Comparison of ENCODE assay signal across 7 mouse cellular contexts in genomic region chr17:72836158-72837115, GRCm38 (mm10). TPM values are rescaled to one million over a fixed set of nuclear protein-coding genes. Genes with fewer than 3 reads are reported as not detected.
DNase-seq lines count a peak whose midpoint lies in the region; ATAC-seq and TF ChIP-seq lines count a peak whose summit lies in the region.

TSS of gene Ypel5 (plus strand) at chr17:72836453.

- peak within 1 kb of the TSS; percentile 88 for H3K4me3 ChIP-seq in embryonic facial prominence, embryonic 10.5 days
- H3K4me3 ChIP-seq in intestine, postnatal 0 days (ENCODE audit: low read depth, low read length) = peak within 1 kb of the TSS; percentile 96
- H3K4me3 ChIP-seq in midbrain, embryonic 12.5 days = peak within 1 kb of the TSS; percentile 94
- H3K4me3 ChIP-seq in small intestine, adult 2 months (ENCODE audit: low read depth, low read length) = peak within 1 kb of the TSS; percentile 93

- intact Hi-C loops in left cerebral cortex, postnatal 4 days (cut with DNase I) = no loop called here

- H3K36me3 ChIP-seq in embryonic facial prominence, embryonic 10.5 days (replicated peaks) = no peaks in the 10 kb centered on the region
- H3K36me3 ChIP-seq in intestine, postnatal 0 days (ENCODE audit: control insufficient read depth, insufficient read depth) = no peaks in the 10 kb centered on the region
- H3K36me3 ChIP-seq in midbrain, embryonic 12.5 days = no peaks in the 10 kb centered on the region
- H3K36me3 ChIP-seq in small intestine, adult 2 months (ENCODE audit: control insufficient read depth, insufficient read depth, low read length) = peaks cover 3% of the 10 kb centered on the region; the same call in 1 of the 2 replicates

- H3K9me3 ChIP-seq in embryonic facial prominence, embryonic 10.5 days = no peaks in the 10 kb centered on the region
- H3K9me3 ChIP-seq in intestine, postnatal 0 days (ENCODE audit: control insufficient read depth) = no peaks in the 10 kb centered on the region
- no peaks in the 10 kb centered on the region for H3K9me3 ChIP-seq in midbrain, embryonic 12.5 days

- under 1% methylated on average over 93 of the region's 93 CpGs for WGBS in embryonic facial prominence, embryonic 10.5 days
- under 1% methylated on average over 56 of the region's 93 CpGs for WGBS in intestine, postnatal 0 days
- WGBS in midbrain, embryonic 12.5 days = under 1% methylated on average over 57 of the region's 93 CpGs
- WGBS in small intestine, adult 2 months = 2% methylated on average over 82 of the region's 93 CpGs

- peak within 1 kb of the TSS; percentile 100 for H3K9ac ChIP-seq in intestine, postnatal 0 days (ENCODE audit: low read depth, low read length)
- H3K9ac ChIP-seq in midbrain, embryonic 12.5 days (replicated peaks) = peak within 1 kb of the TSS; percentile 95

- ATAC-seq in intestine, postnatal 0 days = peak; percentile 96
- peak; percentile 98 for ATAC-seq in midbrain, embryonic 12.5 days (ENCODE audit: low FRiP score, low read depth)

- no peaks in the 10 kb centered on the region for H3K27me3 ChIP-seq in embryonic facial prominence, embryonic 10.5 days (replicated peaks; ENCODE audit: low read depth, poor library complexity, severe bottlenecking)
- no peaks in the 10 kb centered on the region for H3K27me3 ChIP-seq in intestine, postnatal 0 days (replicated peaks; ENCODE audit: control insufficient read depth, insufficient read depth, low read length)
- H3K27me3 ChIP-seq in midbrain, embryonic 12.5 days = no peaks in the 10 kb centered on the region
- no peaks in the 10 kb centered on the region for H3K27me3 ChIP-seq in small intestine, adult 2 months (ENCODE audit: control insufficient read depth, insufficient read depth, low read length)

- peak; percentile 83 for TF ChIP-seq POLR2A in small intestine, adult 2 months (IDR thresholded peaks at IDR 0.05; ENCODE audit: low read depth, low read length)

- H3K4me2 ChIP-seq in intestine, postnatal 0 days (replicated peaks; ENCODE audit: low read depth) = peak within 1 kb of the TSS; percentile 71
- peak within 1 kb of the TSS; percentile 80 for H3K4me2 ChIP-seq in midbrain, embryonic 12.5 days (replicated peaks)

- TF ChIP-seq CTCF in intestine, postnatal 0 days (IDR thresholded peaks at IDR 0.05; ENCODE audit: low read depth) = peak; percentile 76
- peak; percentile 48; the same call in 1 of the 2 replicates for TF ChIP-seq CTCF in small intestine, adult 2 months (IDR thresholded peaks at IDR 0.05; ENCODE audit: extremely low read depth, insufficient read length, insufficient replicate concordance, low read depth, low read length)

- H3K27ac ChIP-seq in embryonic facial prominence, embryonic 10.5 days (replicated peaks) = peak within 1 kb of the TSS; percentile 94
- peak within 1 kb of the TSS; percentile 100 for H3K27ac ChIP-seq in intestine, postnatal 0 days (ENCODE audit: low read depth, low read length)
- H3K27ac ChIP-seq in midbrain, embryonic 12.5 days (replicated peaks) = peak within 1 kb of the TSS; percentile 96
- H3K27ac ChIP-seq in small intestine, adult 2 months (ENCODE audit: insufficient read depth, low read depth, low read length) = peak within 1 kb of the TSS; percentile 98

- DNase-seq in adrenal gland, postnatal 10 days = peak; percentile 99
- peak; percentile 99 for DNase-seq in embryonic facial prominence, embryonic 10.5 days (ENCODE audit: low spot score)
- DNase-seq in gonadal fat pad, adult 2 months (ENCODE audit: low read depth) = no peak
- DNase-seq in left cerebral cortex, postnatal 4 days = peak; percentile 99

- H3K4me1 ChIP-seq in embryonic facial prominence, embryonic 10.5 days = peaks cover 5% of the 10 kb centered on the region; the same call in 1 of the 2 replicates
- no peaks in the 10 kb centered on the region; the same call in 1 of the 2 replicates for H3K4me1 ChIP-seq in intestine, postnatal 0 days (replicated peaks; ENCODE audit: control insufficient read depth, insufficient read depth, low read length)
- H3K4me1 ChIP-seq in midbrain, embryonic 12.5 days = peaks cover 6% of the 10 kb centered on the region
- peaks cover 4% of the 10 kb centered on the region; the same call in 1 of the 2 replicates for H3K4me1 ChIP-seq in small intestine, adult 2 months (ENCODE audit: control insufficient read depth, insufficient read depth, insufficient read length, low read length)

RNA-seq across cellular contexts. Expression of gene Ypel5, which starts in this region (rescaled TPM):
- total RNA-seq in adrenal gland, postnatal 10 days (2021) = 10 to 100 TPM; 51.4 to 62.7 TPM
- polyA plus RNA-seq in embryonic facial prominence, embryonic 10.5 days (2016; fragmentation: Nextera tagmentation; extraction: Ambion mirVana) = 25.2 and 28.0 TPM in 2 replicates
- 41.5 and 41.7 TPM in 2 replicates for polyA plus RNA-seq in gonadal fat pad, adult 2 months (2012; rRNA removed)
- 95.3 and 96.8 TPM in 2 replicates for polyA plus RNA-seq in intestine, postnatal 0 days (2015; fragmentation: Nextera tagmentation; extraction: Ambion mirVana)
- total RNA-seq in left cerebral cortex, postnatal 4 days (2021) = 10 to 100 TPM; 53.1 to 53.7 TPM
- polyA plus RNA-seq in midbrain, embryonic 12.5 days (2016; fragmentation: Nextera tagmentation; extraction: Ambion mirVana) = 73.6 and 74.5 TPM in 2 replicates
- polyA plus RNA-seq in small intestine, adult 2 months (2012; rRNA removed) = 2.4 and 7.4 TPM in 2 replicates
